Mouse (Mus musculus) left cerebral cortex, adult 2 months (tissue): ENCODE measurements at regions not wholly inside any gene's neighbourhood (a gene's known extent, or its start where the extent isn't known, plus 50 kb on each side); places are given as distances from the start of the nearest gene placed in this dataset.

Source experiments
- DNase-seq, 2 experiments: peaks; one replicate each; pipeline ENCODE4 v3.0.0; 2021 to 2022; ENCODE audit warnings: low spot score in 2 of 2, mixed read lengths in 1 of 2; ENCODE audit errors: extremely low spot score in 1 of 2
- H3K27ac ChIP-seq: fragments of 200-600 bp; 2 replicates; pipeline ENCODE4 v1.8.1; 2022
- H3K4me3 ChIP-seq: fragments of 200-600 bp; 2 replicates; pipeline ENCODE4 v1.8.1; 2022
- CTCF ChIP-seq: fragments of 200-600 bp; IDR thresholded peaks from 2 replicates; pipeline ENCODE4 v1.8.1; 2022; ENCODE audit warnings: antibody characterized with exemption, mild to moderate bottlenecking, moderate library complexity
- intact Hi-C: fragments of 180-260 bp; cut with DNase I; formaldehyde crosslinking; loops from one replicate; pipeline ENCODE4 v1.15.1; 2025

DNA sequence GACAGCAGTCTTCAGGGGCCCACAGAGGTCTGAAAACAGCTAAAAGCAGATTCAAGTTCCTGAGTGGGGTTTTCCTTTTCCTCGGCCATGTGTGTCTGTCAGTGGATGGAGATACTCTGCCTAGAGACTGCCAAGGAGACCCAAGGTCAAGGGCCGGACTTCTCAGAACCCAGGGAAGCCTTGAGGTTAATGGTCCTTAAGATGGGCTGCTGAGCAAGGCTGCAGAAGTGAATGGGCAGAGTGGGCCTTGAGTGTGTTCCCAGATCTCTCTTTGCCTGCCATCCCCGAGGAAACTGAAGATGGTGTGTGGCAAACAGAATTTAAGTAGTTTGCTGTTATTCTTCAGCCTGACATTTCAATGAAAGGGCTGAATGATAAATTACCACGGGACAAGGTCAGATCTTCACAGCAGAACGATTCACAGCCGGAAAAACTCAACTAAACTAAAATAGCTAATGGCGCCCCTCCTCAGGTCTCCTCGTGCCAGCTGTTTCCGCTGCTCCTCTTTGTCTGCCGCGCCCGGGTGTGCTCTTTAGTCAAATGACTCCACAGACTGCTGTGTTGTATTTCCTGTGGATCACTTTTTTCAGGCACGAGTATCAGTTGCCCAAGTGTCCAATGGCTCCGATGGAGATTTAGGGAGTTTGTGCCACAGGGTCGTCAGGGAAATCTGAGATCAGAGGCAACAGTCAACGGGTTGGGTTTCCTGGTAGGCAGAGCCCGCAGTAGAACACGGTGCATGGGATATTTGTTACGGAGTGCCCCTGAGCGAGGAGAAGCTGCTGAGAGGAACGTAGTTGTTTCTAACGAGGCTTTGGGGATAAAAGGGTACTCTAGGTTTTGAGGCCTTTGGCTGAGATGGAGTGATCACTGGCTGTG, 93.5 kb upstream of the Tut7 start:
- TF ChIP-seq CTCF, result no peak
- Histone ChIP-seq H3K4me3 (no peak overlapping the region), H3K27ac (no peak overlapping the region)
- intact Hi-C loops, result no loop called here
- no peak for DNase-seq

DNA sequence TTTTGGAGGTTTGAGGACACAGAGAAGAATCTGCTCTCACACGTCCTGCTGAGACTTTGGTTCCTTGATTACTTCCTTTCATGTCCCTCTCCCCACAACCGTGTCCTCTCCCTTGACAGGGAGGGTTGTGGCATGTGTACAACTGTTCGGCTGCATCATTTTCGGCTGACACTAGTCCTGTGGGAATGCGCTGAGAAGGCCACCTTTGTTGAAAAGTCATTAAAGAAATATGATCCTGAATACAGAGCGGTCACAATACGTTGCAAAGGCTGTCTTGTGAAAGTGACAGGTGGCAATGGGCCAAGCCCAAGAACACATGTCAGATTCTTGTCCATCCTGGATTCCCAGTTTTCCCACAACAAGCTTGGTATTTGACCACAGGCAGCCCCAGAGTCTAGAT, 92.8 kb upstream of the Tut7 start:
- no peak overlapping the region for H3K4me3 ChIP-seq
- no peak overlapping the region for H3K27ac ChIP-seq
- intact Hi-C loops, result no loop called here
- no peak for DNase-seq
- no peak for TF ChIP-seq CTCF

DNA sequence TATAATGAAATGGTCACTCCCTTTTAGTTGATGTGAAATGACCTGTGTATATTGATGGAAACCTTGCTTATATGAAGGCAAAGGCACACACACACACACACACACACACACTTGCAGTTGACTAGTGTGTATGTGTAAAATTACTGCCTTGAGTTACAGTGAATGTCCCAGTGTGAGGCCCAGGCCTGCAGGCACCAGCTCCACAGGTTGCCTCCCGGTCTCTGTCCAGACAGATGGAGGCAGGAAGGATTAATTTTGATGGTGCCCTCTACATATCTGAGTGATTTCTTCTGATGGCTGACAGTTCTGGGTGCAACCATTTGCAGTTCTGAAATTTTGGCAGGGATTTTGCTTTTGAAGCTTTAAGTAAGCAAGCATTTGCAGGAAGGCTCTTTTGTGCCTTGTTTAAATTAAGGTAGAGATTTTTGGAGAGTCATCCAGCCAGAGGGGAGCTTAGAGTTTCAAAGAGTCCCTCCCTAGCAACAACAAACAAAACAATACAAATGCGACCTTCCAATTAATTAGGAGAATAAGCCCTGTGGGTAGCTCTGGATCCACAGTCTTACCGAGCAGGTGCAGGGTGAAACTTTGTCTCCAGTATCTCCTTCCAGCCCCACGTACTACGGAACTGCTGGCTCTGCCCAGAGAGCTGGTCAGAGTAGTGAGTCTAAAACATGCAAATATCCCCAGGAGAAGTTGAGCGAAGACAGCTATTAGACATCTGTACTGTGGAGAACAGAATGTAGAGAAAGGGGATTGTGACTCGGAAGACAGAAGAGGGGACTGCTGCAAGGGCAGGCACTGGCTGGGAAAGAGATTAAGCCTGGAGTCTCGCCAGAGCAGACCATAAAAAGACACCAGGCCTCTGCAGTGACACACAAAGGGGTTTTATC, 87.5 kb upstream of the Tut7 start:
- no peak for TF ChIP-seq CTCF

DNA sequence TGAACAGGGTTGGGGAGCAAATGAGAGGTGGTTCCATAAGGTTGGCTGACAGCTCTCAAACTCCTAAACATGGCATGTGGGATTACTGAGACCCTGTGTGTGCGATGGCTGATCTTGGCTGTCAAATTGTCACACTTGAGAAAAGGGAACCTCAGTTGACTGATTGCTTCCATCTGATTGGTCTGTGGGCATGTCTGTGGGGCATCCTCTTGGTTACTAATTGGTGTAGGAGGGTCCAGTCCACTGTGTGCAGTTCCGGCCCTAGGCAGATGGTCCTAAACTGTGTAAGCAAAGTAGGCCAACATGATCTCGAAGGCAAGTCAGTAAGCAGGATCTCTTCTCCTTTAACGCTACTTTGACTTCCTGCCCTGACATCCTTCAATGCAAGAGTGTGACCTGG, 86.5 kb upstream of the Tut7 start:
- no peak for TF ChIP-seq CTCF
- H3K4me3 ChIP-seq, result no peak overlapping the region
- intact Hi-C loops, result no loop called here
- no peak for DNase-seq
- H3K27ac ChIP-seq, result no peak overlapping the region

More for the DNA sequence above, 87.5 kb upstream of the Tut7 start:
- no peak for DNase-seq
- no peak overlapping the region for H3K27ac ChIP-seq
- intact Hi-C loops, result no loop called here
- H3K4me3 ChIP-seq, result no peak overlapping the region

DNA sequence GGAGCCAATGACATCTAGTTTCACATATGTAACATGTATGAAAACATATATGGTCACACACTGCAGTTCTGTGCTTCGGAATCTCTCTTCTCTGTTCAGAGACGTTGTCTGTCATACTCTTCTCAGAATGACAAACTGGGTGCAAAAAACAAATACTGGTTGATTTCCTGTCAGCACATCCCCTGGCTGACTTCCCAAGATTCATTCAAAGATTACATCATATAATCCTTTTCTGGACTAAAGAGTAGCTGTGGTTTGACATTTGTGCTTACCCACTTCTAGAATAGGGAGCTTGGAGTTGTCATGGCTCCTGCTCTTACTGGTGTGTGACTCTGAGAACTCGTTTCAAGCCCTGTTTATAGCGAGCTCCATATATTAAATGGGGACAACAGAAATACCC, 85.8 kb upstream of the Tut7 start:
- no peak for DNase-seq
- no peak overlapping the region for H3K27ac ChIP-seq
- intact Hi-C loops, result no loop called here
- no peak overlapping the region for H3K4me3 ChIP-seq
- TF ChIP-seq CTCF, result no peak

DNA sequence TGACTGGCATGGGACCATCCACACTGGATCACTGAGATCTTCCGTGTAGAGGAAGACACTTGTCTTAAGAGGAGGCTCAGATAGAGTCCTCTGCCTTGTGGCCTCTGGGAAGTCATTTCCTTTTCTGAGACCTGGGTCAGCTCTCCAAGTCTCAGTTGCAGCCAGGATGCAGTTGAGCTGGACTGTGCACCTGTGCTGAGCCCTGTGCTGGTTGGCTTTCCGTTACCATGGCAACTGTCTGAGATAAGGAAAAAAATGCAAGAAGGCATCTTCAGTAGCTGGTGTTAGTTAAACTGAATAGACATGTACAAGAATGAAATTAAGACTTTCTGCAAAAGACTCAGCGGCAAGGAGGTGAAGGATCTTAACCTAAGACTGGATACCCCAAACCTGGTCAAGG, 82.5 kb upstream of the Tut7 start:
- TF ChIP-seq CTCF, result no peak
- Histone ChIP-seq H3K27ac (no peak overlapping the region), H3K4me3 (no peak overlapping the region)
- intact Hi-C loops, result no loop called here
- DNase-seq, result no peak

DNA sequence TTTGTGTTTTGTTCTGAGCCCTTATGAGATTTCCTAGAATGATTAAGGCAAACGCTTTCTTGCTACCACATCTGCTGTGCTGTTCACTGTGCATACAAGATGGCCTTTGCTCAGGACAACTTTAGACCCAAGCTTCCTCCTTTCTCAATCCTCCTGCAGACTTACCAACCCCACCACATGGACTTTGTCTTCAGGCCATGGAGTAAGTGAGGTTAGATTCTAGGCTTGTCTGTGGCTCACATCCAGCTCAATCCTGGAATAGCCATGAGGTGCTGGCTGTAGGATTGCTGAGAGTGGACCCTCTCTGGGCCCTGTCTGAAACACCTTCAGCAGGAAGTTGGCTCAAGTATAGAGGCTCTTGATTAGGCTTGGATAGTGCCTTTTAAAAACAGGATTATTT, 81.5 kb upstream of the Tut7 start:
- no peak for TF ChIP-seq CTCF
- Histone ChIP-seq H3K4me3 (no peak overlapping the region), H3K27ac (no peak overlapping the region)
- DNase-seq, result no peak
- intact Hi-C loops, result no loop called here

DNA sequence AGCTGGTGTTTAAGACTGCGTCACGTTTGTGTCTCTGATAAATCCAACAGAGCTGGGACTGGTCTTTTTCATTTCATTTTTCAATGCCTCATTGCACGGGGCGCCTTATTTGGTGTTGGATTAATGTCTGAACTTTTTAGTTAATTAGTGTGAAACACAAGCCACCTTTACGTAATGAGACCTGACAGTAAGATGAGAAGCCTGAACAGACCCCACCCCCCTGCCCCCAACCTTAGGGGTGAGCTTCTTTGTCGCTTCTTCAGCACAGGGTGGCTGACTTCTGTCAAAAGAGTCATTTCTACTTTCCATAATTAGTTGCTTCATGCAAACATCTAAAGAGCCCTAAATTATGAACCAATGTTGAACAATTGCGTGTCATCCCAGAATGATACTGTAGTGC, 76.6 kb upstream of the Tut7 start:
- no peak overlapping the region for H3K4me3 ChIP-seq
- TF ChIP-seq CTCF, result no peak

DNA sequence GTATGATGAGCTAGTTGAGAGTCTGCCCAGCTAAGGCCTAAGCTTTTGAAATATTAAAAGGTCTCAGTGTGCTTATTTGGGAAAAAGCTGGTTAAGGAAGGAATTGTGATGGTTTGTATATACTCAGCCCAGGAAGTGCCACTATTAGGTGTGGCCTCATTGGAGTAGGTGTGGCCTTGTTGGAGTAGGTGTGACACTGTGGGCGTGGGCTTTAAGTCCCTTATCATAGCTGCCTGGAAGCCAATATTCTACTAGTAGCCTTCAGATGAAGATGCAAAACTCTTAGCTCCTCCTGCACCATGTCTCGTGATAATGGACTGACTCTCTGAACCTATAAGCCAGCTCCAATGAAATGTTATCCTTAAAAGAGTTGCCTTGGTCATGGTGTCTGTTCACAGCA, 72.8 kb upstream of the Tut7 start:
- intact Hi-C loops, result no loop called here
- TF ChIP-seq CTCF, result no peak
- Histone ChIP-seq H3K27ac (no peak overlapping the region), H3K4me3 (no peak overlapping the region)
- DNase-seq, result no peak

More for the DNA sequence above, 76.6 kb upstream of the Tut7 start:
- no peak overlapping the region for H3K27ac ChIP-seq
- intact Hi-C loops, result no loop called here
- DNase-seq, result no peak

DNA sequence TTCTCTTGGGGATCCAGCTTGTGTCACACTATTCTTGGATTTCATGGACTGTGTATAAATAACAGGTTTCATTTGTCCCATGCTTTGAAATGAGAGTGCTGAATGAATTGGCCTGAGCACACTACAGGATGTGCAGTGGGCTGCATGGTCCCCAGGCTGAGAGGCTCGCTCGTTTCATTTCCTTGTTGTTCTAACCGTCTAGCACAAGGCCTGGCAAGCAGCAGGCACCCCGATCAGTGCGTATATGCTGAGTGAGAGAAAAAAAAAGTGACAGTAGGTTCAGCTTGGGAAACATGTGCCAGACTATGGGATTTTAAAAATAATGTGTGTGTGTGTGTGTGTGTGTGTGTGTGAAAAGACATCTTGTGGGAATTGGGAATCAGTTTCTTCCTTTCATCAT, 71.1 kb upstream of the Tut7 start:
- no peak for TF ChIP-seq CTCF
- DNase-seq, result no peak
- Histone ChIP-seq H3K4me3 (no peak overlapping the region), H3K27ac (no peak overlapping the region)
- intact Hi-C loops, result no loop called here

DNA sequence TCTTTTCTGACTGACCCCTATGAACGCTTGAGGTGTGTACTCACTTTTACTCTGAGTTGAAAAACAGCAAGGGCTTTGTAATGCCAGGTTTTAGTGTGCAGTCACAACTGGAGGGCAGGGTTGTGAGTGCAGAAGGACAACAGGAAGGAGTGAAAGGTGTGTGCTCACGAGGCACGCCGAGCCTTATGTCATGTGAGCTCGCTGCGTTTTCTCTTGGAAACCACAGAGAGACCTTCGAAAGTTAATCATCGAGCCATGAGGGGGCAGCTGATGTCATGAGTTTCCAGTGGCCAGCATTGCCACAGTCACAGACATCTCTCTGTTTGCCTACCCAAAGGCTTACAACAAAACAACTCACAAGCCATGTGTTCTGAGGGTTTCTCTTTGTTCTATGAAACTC, 70.0 kb upstream of the Tut7 start:
- H3K27ac ChIP-seq, result no peak overlapping the region
- no peak overlapping the region for H3K4me3 ChIP-seq
- TF ChIP-seq CTCF, result no peak
- DNase-seq, result no peak
- intact Hi-C loops, result no loop called here

DNA sequence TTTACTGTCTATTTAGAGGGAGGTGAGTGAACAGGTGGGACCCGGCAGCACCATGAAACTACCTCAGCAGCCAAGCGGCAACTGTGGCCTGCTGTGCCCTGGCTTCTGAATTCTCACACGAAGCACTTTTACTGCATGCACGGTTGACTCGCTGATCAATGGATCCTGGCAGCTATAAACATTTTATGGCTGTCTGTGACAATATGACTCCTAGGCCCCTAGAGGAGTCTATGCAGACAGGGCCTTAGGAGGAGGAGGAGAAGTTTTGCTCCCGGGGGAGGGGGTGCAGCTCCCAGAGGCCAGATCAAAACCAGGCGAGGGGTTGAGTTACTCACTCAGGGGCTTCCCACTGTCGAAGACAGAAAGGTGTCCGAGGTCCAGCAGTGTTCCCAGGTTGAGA, 69.4 kb upstream of the Tut7 start:
- Histone ChIP-seq H3K27ac (no peak overlapping the region), H3K4me3 (no peak overlapping the region)
- intact Hi-C loops, result no loop called here
- no peak for TF ChIP-seq CTCF
- DNase-seq, result no peak
